Mouse (Mus musculus): Measurements from ENCODE around the gene Rab34. TPM values are rescaled to one million over a fixed set of nuclear protein-coding genes. Genes with fewer than 3 reads are reported as not detected.

Gene Rab34
- polyA plus RNA-seq (2015; fragmentation: Nextera tagmentation; extraction: Ambion mirVana) = 49.9 and 55.7 TPM in 2 replicates

DNA sequence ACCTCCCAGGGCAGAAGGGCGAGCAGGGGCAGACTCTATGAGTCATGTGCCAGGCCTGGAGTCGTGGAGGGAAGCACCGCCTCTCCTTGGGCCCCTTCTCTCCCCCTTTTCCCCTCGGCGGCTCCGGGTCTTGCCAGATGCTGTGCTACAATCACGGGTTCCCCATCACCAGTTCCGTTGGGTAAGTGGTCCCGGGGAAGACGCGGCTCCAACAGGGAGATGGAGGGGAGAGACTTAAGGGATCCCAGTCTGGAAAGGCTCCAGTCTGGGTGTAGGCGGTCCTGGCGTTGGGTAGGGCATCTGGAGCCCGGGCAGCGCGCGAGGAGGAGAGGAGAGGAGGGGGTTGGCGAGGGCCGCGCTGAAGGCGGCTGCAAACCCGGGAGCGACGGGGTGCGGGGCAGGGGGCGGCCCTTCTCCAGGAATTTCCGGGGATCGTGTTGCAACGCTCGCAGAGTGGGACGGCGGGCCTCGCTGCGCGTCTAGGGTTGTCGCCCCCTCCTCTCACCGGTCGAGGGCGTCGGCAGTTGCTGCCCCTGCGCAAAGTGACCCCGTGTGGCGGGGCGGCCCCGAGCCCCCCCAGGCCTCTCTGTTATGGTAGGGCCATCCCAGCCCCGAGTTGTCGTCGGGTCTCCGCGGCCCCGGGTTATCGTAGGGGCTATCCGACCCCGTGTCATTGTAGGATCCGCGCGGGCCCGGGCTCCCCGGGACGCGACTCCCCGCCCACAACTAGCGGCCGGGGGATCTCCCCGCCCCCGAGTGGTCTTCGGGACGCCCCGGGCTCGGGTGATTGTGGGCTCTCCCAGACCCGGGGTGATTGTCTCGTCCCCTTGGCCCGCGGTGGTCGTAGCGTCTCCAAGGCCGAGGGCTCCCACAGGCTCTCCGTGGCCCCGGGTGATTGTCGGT lies at the start of gene Rab34:
TSS of gene Rab34 (plus strand) at position 100 of the 903 bp plus-strand sequence.
- no peaks in the 10 kb centered on the region for H3K9me3 ChIP-seq (replicated peaks; ENCODE audit: control insufficient read depth, low read length, poor library complexity, severe bottlenecking)
- peak; percentile 76 for ATAC-seq
- H3K27ac ChIP-seq (ENCODE audit: low read length) = peak within 1 kb of the TSS; percentile 93
- H3K4me3 ChIP-seq (ENCODE audit: low read depth, low read length) = peak within 1 kb of the TSS; percentile 80
- peaks cover 18% of the 10 kb centered on the region for H3K36me3 ChIP-seq (ENCODE audit: control insufficient read depth, insufficient read depth, low read length)
- no peaks in the 10 kb centered on the region for H3K27me3 ChIP-seq (ENCODE audit: control insufficient read depth, insufficient read depth, low read depth, low read length)
- peaks cover 19% of the 10 kb centered on the region for H3K4me1 ChIP-seq (ENCODE audit: control insufficient read depth, insufficient read depth, low read length)
- peak within 1 kb of the TSS; percentile 91 for H3K9ac ChIP-seq (ENCODE audit: low read depth, low read length)
- under 1% methylated on average over 62 of the region's 80 CpGs for WGBS
- H3K4me2 ChIP-seq (ENCODE audit: low read length) = peak within 1 kb of the TSS; percentile 74

DNA sequence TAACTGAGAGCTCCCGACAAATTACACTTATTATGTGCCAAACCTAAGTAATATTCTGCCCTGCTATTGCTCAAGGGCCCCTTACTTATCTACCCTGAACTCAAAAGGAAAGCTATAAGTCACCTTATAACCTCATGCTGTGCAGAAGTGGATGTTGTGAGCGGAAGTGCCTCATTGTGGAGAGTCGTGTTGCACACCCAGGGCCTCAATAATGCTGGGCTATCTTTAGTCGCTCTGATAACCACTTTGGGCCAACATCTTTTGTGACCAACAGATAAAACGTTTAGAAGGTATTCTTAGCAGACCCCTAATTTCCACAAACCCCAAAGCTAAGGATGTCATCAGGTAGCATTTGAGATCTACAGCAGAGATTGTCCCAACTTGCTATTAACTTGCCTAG lies 47.6 kb upstream of the Rab34 start:
- H3K4me2 ChIP-seq (ENCODE audit: low read length) = no peak overlapping the region
- no peaks in the 10 kb centered on the region for H3K27me3 ChIP-seq (ENCODE audit: control insufficient read depth, insufficient read depth, low read depth, low read length)
- no peak for ATAC-seq
- no peak overlapping the region for H3K4me3 ChIP-seq (ENCODE audit: low read depth, low read length)
- 0 out of 2 replicates have a peak, but pooled peaks cover 4% of the 10 kb centered on the region for H3K36me3 ChIP-seq (ENCODE audit: control insufficient read depth, insufficient read depth, low read length)
- no peaks in the 10 kb centered on the region for H3K9me3 ChIP-seq (replicated peaks; ENCODE audit: control insufficient read depth, low read length, poor library complexity, severe bottlenecking)
- H3K9ac ChIP-seq (ENCODE audit: low read depth, low read length) = no peak overlapping the region
- H3K27ac ChIP-seq (ENCODE audit: low read length) = no peak overlapping the region
- no peaks in the 10 kb centered on the region for H3K4me1 ChIP-seq (ENCODE audit: control insufficient read depth, insufficient read depth, low read length)
- WGBS = 88% methylated on average over 5 of the region's 5 CpGs

GRCm38 (mm10) chr11:78143520-78143919 lies 44.7 kb upstream of the Rab34 start:
- no peak overlapping the region for H3K4me3 ChIP-seq (ENCODE audit: low read depth, low read length)
- no peak for ATAC-seq
- no peak overlapping the region for H3K4me2 ChIP-seq (ENCODE audit: low read length)
- no peaks in the 10 kb centered on the region for H3K4me1 ChIP-seq (ENCODE audit: control insufficient read depth, insufficient read depth, low read length)
- no peak overlapping the region for H3K27ac ChIP-seq (ENCODE audit: low read length)
- H3K27me3 ChIP-seq (ENCODE audit: control insufficient read depth, insufficient read depth, low read depth, low read length) = no peaks in the 10 kb centered on the region
- H3K9ac ChIP-seq (ENCODE audit: low read depth, low read length) = no peak overlapping the region
- H3K36me3 ChIP-seq (ENCODE audit: control insufficient read depth, insufficient read depth, low read length) = peaks cover 9% of the 10 kb centered on the region; the same call in 1 of the 2 replicates
- no peaks in the 10 kb centered on the region for H3K9me3 ChIP-seq (replicated peaks; ENCODE audit: control insufficient read depth, low read length, poor library complexity, severe bottlenecking)
- WGBS = 57% methylated on average over 2 of the region's 2 CpGs

DNA sequence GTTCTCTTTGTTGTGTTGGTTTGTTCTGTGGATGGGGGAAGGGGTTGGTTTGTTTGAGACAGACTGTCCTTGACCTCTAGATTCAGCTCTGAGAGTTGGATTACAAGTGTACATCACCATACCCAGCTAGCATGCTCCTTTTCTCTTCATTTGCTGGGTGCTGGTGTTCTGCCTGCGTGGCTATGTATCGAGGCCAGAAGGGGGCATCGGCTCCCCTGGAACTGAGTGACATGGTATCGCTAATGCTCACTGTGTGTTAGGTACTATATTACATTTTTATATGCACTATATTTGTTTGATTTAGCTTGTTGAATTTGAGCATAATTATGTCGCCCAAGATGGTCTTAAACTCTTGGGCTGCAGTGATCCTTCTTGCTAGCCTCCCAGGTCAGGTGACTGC lies 42.1 kb upstream of the Rab34 start:
- H3K9me3 ChIP-seq (replicated peaks; ENCODE audit: control insufficient read depth, low read length, poor library complexity, severe bottlenecking) = no peaks in the 10 kb centered on the region
- ATAC-seq = no peak
- H3K4me3 ChIP-seq (ENCODE audit: low read depth, low read length) = no peak overlapping the region
- H3K4me2 ChIP-seq (ENCODE audit: low read length) = no peak overlapping the region
- H3K36me3 ChIP-seq (ENCODE audit: control insufficient read depth, insufficient read depth, low read length) = peaks cover 16% of the 10 kb centered on the region; the same call in 1 of the 2 replicates
- H3K27ac ChIP-seq (ENCODE audit: low read length) = no peak overlapping the region
- WGBS = 82% methylated on average over 5 of the region's 5 CpGs
- no peaks in the 10 kb centered on the region for H3K4me1 ChIP-seq (ENCODE audit: control insufficient read depth, insufficient read depth, low read length)
- H3K9ac ChIP-seq (ENCODE audit: low read depth, low read length) = no peak overlapping the region
- H3K27me3 ChIP-seq (ENCODE audit: control insufficient read depth, insufficient read depth, low read depth, low read length) = no peaks in the 10 kb centered on the region

DNA sequence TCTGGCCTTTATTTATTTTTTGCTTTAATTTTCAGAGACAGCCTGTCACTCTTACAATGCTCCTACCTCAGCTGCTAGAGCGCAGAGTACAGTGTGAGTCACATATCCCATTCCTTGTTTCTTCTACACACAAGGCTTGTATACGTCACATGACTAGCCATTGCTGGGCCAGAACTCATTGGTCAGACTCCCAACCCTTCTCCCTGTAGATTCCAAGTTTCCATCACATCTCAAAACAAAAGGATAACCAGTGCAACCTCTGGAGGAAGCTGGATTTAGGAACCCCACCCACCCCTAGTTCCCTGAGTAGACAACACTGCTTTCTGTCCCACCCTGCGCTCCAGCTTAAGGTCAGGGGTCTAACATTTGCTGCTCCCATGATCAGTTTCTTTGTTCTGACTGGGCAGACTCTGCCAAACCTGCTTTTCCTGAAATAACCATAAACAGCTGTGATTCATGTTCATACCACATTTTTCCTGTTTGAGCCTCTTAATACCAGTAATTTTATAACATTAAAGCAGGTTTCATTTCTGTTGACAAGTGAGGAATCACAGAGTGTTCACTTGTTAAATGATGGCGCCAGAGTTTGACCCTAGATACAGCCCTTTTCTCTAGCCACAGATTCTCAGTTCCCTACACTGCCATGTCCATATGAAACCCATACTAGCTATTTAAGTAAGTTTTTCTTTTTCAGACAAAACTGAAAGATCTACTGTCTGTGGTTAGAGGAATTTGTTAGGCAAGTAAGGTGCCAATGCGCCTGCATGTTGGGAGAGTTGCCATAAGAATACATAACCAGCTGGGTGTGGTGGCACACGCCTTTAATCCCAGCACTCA lies 41.3 kb upstream of the Rab34 start:
- Histone ChIP-seq H3K4me2 (ENCODE audit: low read length) (no peak overlapping the region), H3K9ac (ENCODE audit: low read depth, low read length) (no peak overlapping the region), H3K36me3 (ENCODE audit: control insufficient read depth, insufficient read depth, low read length) (peaks cover 16% of the 10 kb centered on the region; the same call in 1 of the 2 replicates), H3K4me3 (ENCODE audit: low read depth, low read length) (no peak overlapping the region), H3K27me3 (ENCODE audit: control insufficient read depth, insufficient read depth, low read depth, low read length) (no peaks in the 10 kb centered on the region), H3K4me1 (ENCODE audit: control insufficient read depth, insufficient read depth, low read length) (no peaks in the 10 kb centered on the region), H3K9me3 (replicated peaks; ENCODE audit: control insufficient read depth, low read length, poor library complexity, severe bottlenecking) (no peaks in the 10 kb centered on the region), H3K27ac (ENCODE audit: low read length) (no peak overlapping the region)
- 96% methylated on average over 6 of the region's 6 CpGs for WGBS
- no peak for ATAC-seq

DNA sequence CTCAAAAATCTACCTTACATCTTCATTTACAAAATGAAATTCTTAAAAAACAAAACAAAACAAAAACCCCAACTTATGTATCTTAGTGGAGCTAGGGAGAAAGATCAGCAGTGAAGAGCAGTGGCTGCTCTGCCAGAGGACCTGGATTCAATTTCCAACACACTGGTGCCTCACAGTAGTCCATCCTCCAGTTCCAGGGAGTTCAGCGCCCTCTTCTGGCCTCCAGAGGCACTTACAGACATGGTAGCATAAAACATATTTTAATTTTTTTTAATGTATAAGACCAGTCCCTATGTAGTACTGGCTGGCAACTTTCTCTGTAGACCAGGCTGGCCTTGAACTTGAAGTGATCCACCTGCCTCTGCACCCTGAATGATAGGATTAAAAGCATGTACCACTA lies 37.1 kb upstream of the Rab34 start:
- Histone ChIP-seq H3K4me2 (ENCODE audit: low read length) (no peak overlapping the region), H3K27ac (ENCODE audit: low read length) (no peak overlapping the region), H3K27me3 (ENCODE audit: control insufficient read depth, insufficient read depth, low read depth, low read length) (no peaks in the 10 kb centered on the region), H3K4me3 (ENCODE audit: low read depth, low read length) (no peak overlapping the region), H3K36me3 (ENCODE audit: control insufficient read depth, insufficient read depth, low read length) (peaks cover 23% of the 10 kb centered on the region), H3K9me3 (replicated peaks; ENCODE audit: control insufficient read depth, low read length, poor library complexity, severe bottlenecking) (no peaks in the 10 kb centered on the region), H3K4me1 (ENCODE audit: control insufficient read depth, insufficient read depth, low read length) (peaks cover 8% of the 10 kb centered on the region; the same call in 1 of the 2 replicates), H3K9ac (ENCODE audit: low read depth, low read length) (no peak overlapping the region)
- WGBS = 30% methylated on average over 1 of the region's 1 CpGs
- no peak for ATAC-seq

- peaks cover 18% of the 10 kb centered on the region for H3K36me3 ChIP-seq (ENCODE audit: control insufficient read depth, insufficient read depth, low read length)
- WGBS = 50% methylated on average over 9 of the region's 9 CpGs
Observed at GRCm38 (mm10) chr11:78152299-78153231, 35.7 kb upstream of the Rab34 start.

DNA sequence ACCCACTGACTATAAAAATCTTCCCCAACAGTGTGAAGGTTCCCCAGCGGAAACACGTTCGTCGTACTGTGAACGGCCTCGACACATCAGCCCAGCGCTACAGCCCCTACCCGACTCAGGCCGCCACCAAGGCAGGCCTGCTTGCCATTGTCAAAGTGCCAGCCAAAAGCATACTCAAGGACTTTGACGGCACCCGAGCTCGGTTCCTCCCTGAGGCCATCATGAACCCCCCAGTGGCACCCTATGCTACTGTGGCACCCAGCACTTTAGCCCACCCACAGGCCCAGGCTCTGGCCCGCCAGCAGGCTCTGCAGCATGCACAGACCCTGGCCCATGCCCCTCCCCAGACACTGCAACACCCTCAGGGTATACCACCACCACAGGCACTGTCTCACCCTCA lies 34.5 kb upstream of the Rab34 start:
- H3K9ac ChIP-seq (ENCODE audit: low read depth, low read length) = no peak overlapping the region
- H3K9me3 ChIP-seq (replicated peaks; ENCODE audit: control insufficient read depth, low read length, poor library complexity, severe bottlenecking) = no peaks in the 10 kb centered on the region
- H3K27ac ChIP-seq (ENCODE audit: low read length) = peak overlapping the region; percentile 80
- H3K27me3 ChIP-seq (ENCODE audit: control insufficient read depth, insufficient read depth, low read depth, low read length) = no peaks in the 10 kb centered on the region
- peaks cover 22% of the 10 kb centered on the region for H3K36me3 ChIP-seq (ENCODE audit: control insufficient read depth, insufficient read depth, low read length)
- H3K4me3 ChIP-seq (ENCODE audit: low read depth, low read length) = no peak overlapping the region
- H3K4me2 ChIP-seq (ENCODE audit: low read length) = no peak overlapping the region
- peaks cover 8% of the 10 kb centered on the region; the same call in 1 of the 2 replicates for H3K4me1 ChIP-seq (ENCODE audit: control insufficient read depth, insufficient read depth, low read length)
- WGBS = 79% methylated on average over 13 of the region's 13 CpGs
- no peak for ATAC-seq

More at GRCm38 (mm10) chr11:78152299-78153231, 35.7 kb upstream of the Rab34 start:
- Histone ChIP-seq H3K9ac (ENCODE audit: low read depth, low read length) (no peak overlapping the region), H3K27ac (ENCODE audit: low read length) (peak overlapping the region; percentile 80), H3K4me2 (ENCODE audit: low read length) (no peak overlapping the region), H3K27me3 (ENCODE audit: control insufficient read depth, insufficient read depth, low read depth, low read length) (no peaks in the 10 kb centered on the region), H3K9me3 (replicated peaks; ENCODE audit: control insufficient read depth, low read length, poor library complexity, severe bottlenecking) (no peaks in the 10 kb centered on the region), H3K4me1 (ENCODE audit: control insufficient read depth, insufficient read depth, low read length) (peaks cover 8% of the 10 kb centered on the region; the same call in 1 of the 2 replicates), H3K4me3 (ENCODE audit: low read depth, low read length) (no peak overlapping the region)
- ATAC-seq = peak; percentile 81
